Mouse (Mus musculus) spleen, adult 2 months (tissue): ENCODE results near the gene Rgs12. TPM values are rescaled to one million over a fixed set of nuclear protein-coding genes. Genes with fewer than 3 reads are reported as not detected.

Source experiments
- DNase-seq, 2 experiments: peaks; one replicate each; pipeline versions ENCODE4 v3.0.0 to v3.0.0-alpha.2; 2012 to 2021; ENCODE audit warnings: low spot score in 2 of 2, low read depth in 1 of 2
- H3K27ac ChIP-seq: fragments of 200-500 bp; 2 replicates; pipeline ENCODE4 v1.5.1; 2012; ENCODE audit warnings: low read length, inconsistent platforms; ENCODE audit not compliant: insufficient read depth
- H3K27me3 ChIP-seq: fragments of 200-500 bp; 2 replicates; pipeline ENCODE4 v1.6.1; 2012; ENCODE audit warnings: mild to moderate bottlenecking, moderate library complexity, low read length, inconsistent platforms; ENCODE audit not compliant: control insufficient read depth, insufficient read depth
- H3K36me3 ChIP-seq: fragments of 200-500 bp; 2 replicates; pipeline ENCODE4 v1.6.1; 2012; ENCODE audit warnings: mild to moderate bottlenecking, low read length, inconsistent platforms; ENCODE audit not compliant: control insufficient read depth, insufficient read depth
- H3K4me1 ChIP-seq: fragments of 200-500 bp; 2 replicates; pipeline ENCODE4 v1.6.1; 2011; ENCODE audit warnings: inconsistent platforms; ENCODE audit not compliant: control insufficient read depth, insufficient read depth, insufficient read length
- H3K4me3 ChIP-seq: fragments of 200-500 bp; 2 replicates; pipeline ENCODE4 v1.5.1; 2011; ENCODE audit warnings: mild to moderate bottlenecking, inconsistent platforms; ENCODE audit not compliant: insufficient read depth, insufficient read length; ENCODE audit errors: extremely low read depth
- CTCF ChIP-seq: fragments of 200-500 bp; IDR thresholded peaks from 2 replicates; pipeline ENCODE4 v1.5.1; 2011; ENCODE audit warnings: mild to moderate bottlenecking, inconsistent platforms; ENCODE audit not compliant: insufficient read depth, insufficient read length, insufficient replicate concordance; ENCODE audit errors: extremely low read depth
- POLR2A ChIP-seq: fragments of 200-500 bp; IDR thresholded peaks from 2 replicates; pipeline ENCODE4 v1.6.1; 2011; ENCODE audit warnings: low read depth, low read length, inconsistent platforms
- WGBS: fragments of 180-500 bp; shearing (Covaris S2); methylation state at CpG from one replicate; pipeline ENCODE4 v1.1.7; 2018; 5-methylcytosine and 5-hydroxymethylcytosine counted together
- polyA plus RNA-seq: library from polyadenylated mRNA; depleted of rRNA; stranded (reverse); fragments of >200 nt; gene quantifications from 2 replicates; pipeline ENCODE4 v1.2.3, GENCODE M21; 2012

Rgs12 gene
- polyA plus RNA-seq, 1 experiment = 30.1 TPM

- no peaks in the 10 kb centered on the region for H3K27me3 ChIP-seq
- H3K4me1 ChIP-seq = no peaks in the 10 kb centered on the region
- DNase-seq = no peak
- no peaks in the 10 kb centered on the region for H3K36me3 ChIP-seq
- H3K4me3 ChIP-seq = no peak overlapping the region
- WGBS = 80% methylated on average over 5 of the region's 5 CpGs
- H3K27ac ChIP-seq = no peak overlapping the region
- TF ChIP-seq POLR2A = no peak
- TF ChIP-seq CTCF = no peak
Observed at GRCm38 (mm10) chr5:35029755-35030154, 80.5 kb downstream of the Rgs12 start.

GRCm38 (mm10) chr5:35033068-35033467 lies 83.8 kb downstream of the Rgs12 start:
- TF ChIP-seq POLR2A (no peak), CTCF (0 out of 2 replicates have a peak, but pooled peaks have one; percentile 21)
- no peak overlapping the region for H3K27ac ChIP-seq
- DNase-seq = peak in 1 of 2 experiments; percentile 22
- no peaks in the 10 kb centered on the region for H3K36me3 ChIP-seq
- no peak overlapping the region for H3K4me3 ChIP-seq
- no peaks in the 10 kb centered on the region for H3K27me3 ChIP-seq
- 58% methylated on average over 5 of the region's 5 CpGs for WGBS
- H3K4me1 ChIP-seq = peaks cover 4% of the 10 kb centered on the region; the same call in 1 of the 2 replicates

GRCm38 (mm10) chr5:35033619-35034018 lies 84.4 kb downstream of the Rgs12 start:
- 94% methylated on average over 1 of the region's 1 CpGs for WGBS
- Histone ChIP-seq H3K4me3 (no peak overlapping the region), H3K4me1 (peaks cover 4% of the 10 kb centered on the region; the same call in 1 of the 2 replicates), H3K36me3 (no peaks in the 10 kb centered on the region), H3K27ac (no peak overlapping the region), H3K27me3 (no peaks in the 10 kb centered on the region)
- no peak for DNase-seq
- TF ChIP-seq POLR2A = no peak
- TF ChIP-seq CTCF = no peak

GRCm38 (mm10) chr5:35035141-35035540 lies 85.9 kb downstream of the Rgs12 start:
- H3K36me3 ChIP-seq = no peaks in the 10 kb centered on the region
- no peaks in the 10 kb centered on the region for H3K27me3 ChIP-seq
- peaks cover 4% of the 10 kb centered on the region; the same call in 1 of the 2 replicates for H3K4me1 ChIP-seq
- H3K27ac ChIP-seq = no peak overlapping the region
- 23% methylated on average over 5 of the region's 5 CpGs for WGBS
- H3K4me3 ChIP-seq = no peak overlapping the region
- TF ChIP-seq POLR2A = no peak
- no peak for TF ChIP-seq CTCF
- DNase-seq = no peak

GRCm38 (mm10) chr5:35035795-35036194 lies 86.5 kb downstream of the Rgs12 start:
- no peak for TF ChIP-seq CTCF
- TF ChIP-seq POLR2A = no peak
- H3K4me3 ChIP-seq = no peak overlapping the region
- 54% methylated on average over 4 of the region's 4 CpGs for WGBS
- DNase-seq = no peak
- no peak overlapping the region for H3K27ac ChIP-seq
- no peaks in the 10 kb centered on the region for H3K36me3 ChIP-seq
- H3K4me1 ChIP-seq = peaks cover 4% of the 10 kb centered on the region; the same call in 1 of the 2 replicates
- H3K27me3 ChIP-seq = no peaks in the 10 kb centered on the region

- no peak for TF ChIP-seq POLR2A
- TF ChIP-seq CTCF = no peak
- Histone ChIP-seq H3K27me3 (no peaks in the 10 kb centered on the region), H3K4me1 (peaks cover 4% of the 10 kb centered on the region; the same call in 1 of the 2 replicates), H3K27ac (no peak overlapping the region), H3K36me3 (no peaks in the 10 kb centered on the region), H3K4me3 (no peak overlapping the region)
- no peak for DNase-seq
Observed at GRCm38 (mm10) chr5:35037438-35037837, 88.2 kb downstream of the Rgs12 start.

GRCm38 (mm10) chr5:35041268-35041829 lies 92.1 kb downstream of the Rgs12 start, which contains the start of gene Hgfac:
Gene Hgfac (plus strand): TSS chr5:35041509.
- Histone ChIP-seq H3K4me1 (no peaks in the 10 kb centered on the region; the same call in 1 of the 2 replicates), H3K36me3 (no peaks in the 10 kb centered on the region), H3K4me3 (no peak within 1 kb of the TSS), H3K27me3 (no peaks in the 10 kb centered on the region), H3K27ac (no peak within 1 kb of the TSS)
- WGBS = 34% methylated on average over 6 of the region's 6 CpGs
- no peak for DNase-seq
- TF ChIP-seq POLR2A (no peak), CTCF (no peak)
